Mouse (Mus musculus): ENCODE results near the gene Retn. TPM values are rescaled to one million over a fixed set of nuclear protein-coding genes. Genes with fewer than 3 reads are reported as not detected.
A peak's percentile ranks its signal among the peaks of the same experiment; 100 is the strongest.

Gene Retn
- polyA plus RNA-seq, 1 experiment from 2014 or later = 0.39 TPM

DNA sequence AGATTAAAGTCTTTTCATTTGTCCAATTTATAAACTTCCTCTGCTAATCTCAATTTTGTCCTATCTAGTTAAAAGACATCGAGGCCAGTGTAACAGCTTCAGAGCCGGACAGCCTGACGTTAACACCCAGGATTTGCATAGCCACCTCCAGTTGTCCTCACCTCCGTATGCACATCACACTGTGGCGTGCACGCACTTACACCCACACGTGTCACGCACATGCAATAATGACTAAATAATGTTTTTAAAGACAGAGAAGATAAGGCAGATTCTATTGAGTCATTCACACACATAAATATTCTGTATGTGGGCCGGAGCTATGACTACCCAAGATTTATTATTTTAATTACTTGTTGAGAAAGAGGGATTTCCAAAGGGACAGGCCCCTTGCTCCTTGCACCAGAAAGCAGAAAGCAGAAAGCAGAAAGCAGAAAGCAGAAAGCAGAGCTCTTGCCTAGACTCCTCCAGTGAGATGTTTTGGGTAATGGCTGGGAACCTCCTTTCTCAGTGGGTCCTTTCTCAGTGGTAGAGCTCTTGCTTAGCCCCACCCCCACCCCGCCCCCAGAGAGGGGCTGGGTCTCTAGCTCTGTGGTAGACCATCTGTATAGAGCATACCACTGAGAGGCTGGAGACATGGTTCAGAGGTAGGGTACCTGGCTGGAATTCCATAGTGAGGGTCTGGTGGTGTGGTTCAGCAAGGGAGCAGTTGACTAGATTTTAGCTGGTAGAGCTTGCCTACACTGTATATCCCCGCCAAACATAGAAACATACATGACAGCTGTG is 653 bp upstream of the Retn start:
- H3K36me3 ChIP-seq (replicated peaks; ENCODE audit: control insufficient read depth, insufficient read depth) = no peaks in the 10 kb centered on the region
- H3K9me3 ChIP-seq (ENCODE audit: control insufficient read depth, low read length) = no peaks in the 10 kb centered on the region
- no peak overlapping the region for H3K9ac ChIP-seq
- H3K4me3 ChIP-seq (replicated peaks; ENCODE audit: low read length) = no peak overlapping the region
- ATAC-seq (ENCODE audit: low FRiP score) = no peak
- H3K4me2 ChIP-seq (replicated peaks) = no peak overlapping the region
- H3K27me3 ChIP-seq (ENCODE audit: control insufficient read depth, insufficient read depth, low read length) = no peaks in the 10 kb centered on the region
- WGBS = 73% methylated on average over 11 of the region's 11 CpGs
- no peak for DNase-seq (ENCODE audit: low spot score)
- H3K4me1 ChIP-seq (replicated peaks; ENCODE audit: control insufficient read depth, insufficient read depth, low read length) = peaks cover 3% of the 10 kb centered on the region; the same call in 1 of the 2 replicates
- no peak overlapping the region for H3K27ac ChIP-seq

DNA sequence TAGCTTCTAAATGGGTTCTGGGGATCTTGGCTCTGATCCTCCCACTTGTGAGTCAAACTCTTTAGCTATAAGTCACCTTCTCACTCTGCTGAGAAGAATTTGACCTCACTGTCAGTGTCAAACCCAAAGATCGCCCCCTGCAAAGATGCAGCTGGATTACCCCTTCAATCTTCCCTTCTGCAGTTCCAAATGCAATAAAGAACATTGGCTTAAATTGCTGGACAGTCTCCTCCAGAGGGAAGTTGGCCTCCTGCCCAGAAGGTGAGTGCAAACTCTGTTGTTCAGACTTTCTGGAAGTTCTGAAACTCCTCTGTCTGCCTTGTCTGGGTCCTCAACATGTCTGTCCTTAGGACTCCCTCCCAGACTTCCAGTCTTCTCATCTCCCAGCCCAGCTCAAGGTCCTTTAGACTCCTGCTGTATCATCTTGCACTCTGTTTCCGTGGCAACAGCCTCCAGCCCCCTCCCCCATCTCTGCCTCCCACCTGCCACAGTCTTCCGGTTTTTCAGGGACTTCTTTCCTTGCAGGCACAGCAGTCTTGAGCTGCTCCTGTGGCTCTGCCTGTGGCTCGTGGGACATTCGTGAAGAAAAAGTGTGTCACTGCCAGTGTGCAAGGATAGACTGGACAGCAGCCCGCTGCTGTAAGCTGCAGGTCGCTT is 1.3 kb downstream of the Retn start:
- Histone ChIP-seq H3K4me2 (replicated peaks) (peak overlapping the region; percentile 30), H3K4me3 (replicated peaks; ENCODE audit: low read length) (no peak overlapping the region), H3K9me3 (ENCODE audit: control insufficient read depth, low read length) (no peaks in the 10 kb centered on the region), H3K27me3 (ENCODE audit: control insufficient read depth, insufficient read depth, low read length) (no peaks in the 10 kb centered on the region), H3K27ac (no peak overlapping the region), H3K4me1 (replicated peaks; ENCODE audit: control insufficient read depth, insufficient read depth, low read length) (peaks cover 3% of the 10 kb centered on the region; the same call in 1 of the 2 replicates), H3K36me3 (replicated peaks; ENCODE audit: control insufficient read depth, insufficient read depth) (no peaks in the 10 kb centered on the region), H3K9ac (peak overlapping the region; percentile 11; the same call in 1 of the 2 replicates)
- ATAC-seq (ENCODE audit: low FRiP score) = peak; percentile 27; the same call in 1 of the 2 replicates
- DNase-seq (ENCODE audit: low spot score) = no peak
- WGBS = 33% methylated on average over 7 of the region's 7 CpGs

DNA sequence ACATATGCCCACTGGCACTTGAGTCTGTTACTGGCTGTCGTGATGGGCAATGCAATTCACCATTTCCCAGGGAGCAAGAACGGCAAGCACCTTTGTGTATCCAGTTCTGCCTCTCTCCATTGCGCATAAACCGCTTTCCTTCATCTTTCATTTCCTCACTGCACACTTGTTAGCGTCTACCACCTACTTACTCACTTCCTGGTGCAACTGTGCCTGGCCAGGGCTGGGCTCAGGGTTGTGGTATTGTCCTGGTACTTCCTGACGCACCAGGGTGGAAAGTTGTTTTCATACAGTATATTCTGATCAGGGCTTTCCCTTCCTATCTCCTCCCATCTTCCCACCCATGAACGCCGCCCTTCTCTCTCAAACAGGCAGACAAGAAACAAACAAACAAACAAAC is 5.3 kb downstream of the Retn start:
- Histone ChIP-seq H3K9me3 (ENCODE audit: control insufficient read depth, low read length) (no peaks in the 10 kb centered on the region), H3K4me3 (replicated peaks; ENCODE audit: low read length) (no peak overlapping the region), H3K36me3 (replicated peaks; ENCODE audit: control insufficient read depth, insufficient read depth) (no peaks in the 10 kb centered on the region), H3K9ac (no peak overlapping the region), H3K4me1 (replicated peaks; ENCODE audit: control insufficient read depth, insufficient read depth, low read length) (peaks cover 3% of the 10 kb centered on the region; the same call in 1 of the 2 replicates), H3K27ac (no peak overlapping the region), H3K4me2 (replicated peaks) (no peak overlapping the region), H3K27me3 (ENCODE audit: control insufficient read depth, insufficient read depth, low read length) (no peaks in the 10 kb centered on the region)
- ATAC-seq (ENCODE audit: low FRiP score) (no peak), DNase-seq (ENCODE audit: low spot score) (no peak)
- WGBS = 81% methylated on average over 8 of the region's 8 CpGs

DNA sequence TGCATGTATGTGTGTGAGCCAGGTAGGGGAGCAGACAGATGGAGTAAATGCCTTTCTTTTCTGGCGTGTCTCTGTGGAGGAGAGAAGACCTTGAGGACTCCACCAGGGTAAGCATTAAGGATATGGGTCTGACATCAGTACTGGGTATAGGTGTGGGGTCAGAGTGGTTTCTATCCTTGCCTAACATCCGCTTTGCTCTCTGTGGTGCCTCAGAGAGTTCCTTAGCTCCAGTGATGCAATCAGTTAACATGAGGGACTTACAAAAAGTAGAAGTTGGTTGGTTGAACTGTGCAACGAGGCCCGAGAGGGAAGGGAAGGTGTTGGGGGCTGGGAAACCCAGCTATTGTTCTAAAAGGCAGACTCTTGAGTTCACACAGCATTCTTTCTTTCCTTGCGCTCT is 8.8 kb downstream of the Retn start:
- H3K9ac ChIP-seq = no peak overlapping the region
- H3K27ac ChIP-seq = no peak overlapping the region
- WGBS = 61% methylated on average over 5 of the region's 5 CpGs

DNA sequence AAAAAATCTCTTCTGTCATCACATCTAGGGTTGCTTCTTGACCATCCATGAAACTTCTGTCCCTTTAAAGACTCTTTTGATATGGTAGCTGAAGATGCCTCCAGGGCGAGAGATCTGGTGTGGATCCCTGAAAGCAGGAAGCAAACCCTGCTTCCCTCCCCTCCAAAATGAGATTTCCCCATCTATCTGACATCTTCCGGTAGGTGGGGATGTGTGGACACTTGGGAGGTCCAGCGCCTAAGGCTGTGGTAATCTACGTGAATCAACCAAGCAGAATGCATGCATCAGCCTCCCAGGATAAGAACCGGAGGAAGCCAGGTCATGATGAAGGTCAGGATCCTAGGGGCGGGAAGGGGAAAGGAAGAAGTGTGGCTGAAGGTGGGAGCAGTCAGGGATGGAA is 9.9 kb downstream of the Retn start, which contains the start of gene Mcemp1:
TSS of gene Mcemp1 (plus strand) at position 248 of the 400 bp plus-strand sequence.
- 83% methylated on average over 6 of the region's 6 CpGs for whole genome bisulfite sequencing
- H3K4me2 ChIP-seq (replicated peaks) = no peak within 1 kb of the TSS

More for the DNA sequence above, 8.8 kb downstream of the Retn start:
- Histone ChIP-seq H3K4me3 (replicated peaks; ENCODE audit: low read length) (no peak overlapping the region), H3K36me3 (replicated peaks; ENCODE audit: control insufficient read depth, insufficient read depth) (no peaks in the 10 kb centered on the region), H3K4me2 (replicated peaks) (no peak overlapping the region), H3K9me3 (ENCODE audit: control insufficient read depth, low read length) (no peaks in the 10 kb centered on the region), H3K27me3 (ENCODE audit: control insufficient read depth, insufficient read depth, low read length) (no peaks in the 10 kb centered on the region), H3K4me1 (replicated peaks; ENCODE audit: control insufficient read depth, insufficient read depth, low read length) (no peaks in the 10 kb centered on the region)
- ATAC-seq (ENCODE audit: low FRiP score) (no peak), DNase-seq (ENCODE audit: low spot score) (no peak)

DNA sequence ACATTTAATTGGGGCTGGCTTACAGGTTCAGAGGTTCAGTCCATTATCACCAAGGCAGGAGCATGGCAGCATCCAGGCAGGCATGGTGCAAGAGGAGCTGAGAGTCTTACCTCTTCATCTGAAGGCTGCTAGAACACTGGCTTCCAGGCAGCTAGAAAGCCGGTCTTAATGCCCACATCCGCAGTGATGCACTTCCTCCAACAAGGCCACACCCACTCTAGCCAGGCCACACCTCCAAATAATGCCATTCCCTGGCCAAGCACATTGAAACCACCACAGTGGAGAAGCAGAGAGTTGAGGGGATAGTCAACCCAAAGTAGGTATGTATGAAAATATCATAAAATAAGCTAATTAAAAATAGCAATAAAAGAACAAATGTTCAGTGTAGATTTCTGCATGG is 14.8 kb downstream of the Retn start:
- Histone ChIP-seq H3K36me3 (replicated peaks; ENCODE audit: control insufficient read depth, insufficient read depth) (no peaks in the 10 kb centered on the region), H3K27me3 (ENCODE audit: control insufficient read depth, insufficient read depth, low read length) (no peaks in the 10 kb centered on the region), H3K9me3 (ENCODE audit: control insufficient read depth, low read length) (no peaks in the 10 kb centered on the region), H3K27ac (no peak overlapping the region), H3K4me3 (replicated peaks; ENCODE audit: low read length) (no peak overlapping the region), H3K9ac (no peak overlapping the region), H3K4me2 (replicated peaks) (no peak overlapping the region), H3K4me1 (replicated peaks; ENCODE audit: control insufficient read depth, insufficient read depth, low read length) (no peaks in the 10 kb centered on the region)
- ATAC-seq (ENCODE audit: low FRiP score) (no peak), DNase-seq (ENCODE audit: low spot score) (no peak)
- WGBS = 87% methylated on average over 2 of the region's 2 CpGs

More for the DNA sequence above, 9.9 kb downstream of the Retn start, which contains the start of gene Mcemp1:
- H3K36me3 ChIP-seq (replicated peaks; ENCODE audit: control insufficient read depth, insufficient read depth) = no peaks in the 10 kb centered on the region
- H3K9ac ChIP-seq = no peak within 1 kb of the TSS
- no peak for ATAC-seq (ENCODE audit: low FRiP score)
- H3K9me3 ChIP-seq (ENCODE audit: control insufficient read depth, low read length) = no peaks in the 10 kb centered on the region
- no peak for DNase-seq (ENCODE audit: low spot score)
- H3K4me1 ChIP-seq (replicated peaks; ENCODE audit: control insufficient read depth, insufficient read depth, low read length) = no peaks in the 10 kb centered on the region
- no peaks in the 10 kb centered on the region for H3K27me3 ChIP-seq (ENCODE audit: control insufficient read depth, insufficient read depth, low read length)
- H3K4me3 ChIP-seq (replicated peaks; ENCODE audit: low read length) = no peak within 1 kb of the TSS
- no peak within 1 kb of the TSS for H3K27ac ChIP-seq

DNA sequence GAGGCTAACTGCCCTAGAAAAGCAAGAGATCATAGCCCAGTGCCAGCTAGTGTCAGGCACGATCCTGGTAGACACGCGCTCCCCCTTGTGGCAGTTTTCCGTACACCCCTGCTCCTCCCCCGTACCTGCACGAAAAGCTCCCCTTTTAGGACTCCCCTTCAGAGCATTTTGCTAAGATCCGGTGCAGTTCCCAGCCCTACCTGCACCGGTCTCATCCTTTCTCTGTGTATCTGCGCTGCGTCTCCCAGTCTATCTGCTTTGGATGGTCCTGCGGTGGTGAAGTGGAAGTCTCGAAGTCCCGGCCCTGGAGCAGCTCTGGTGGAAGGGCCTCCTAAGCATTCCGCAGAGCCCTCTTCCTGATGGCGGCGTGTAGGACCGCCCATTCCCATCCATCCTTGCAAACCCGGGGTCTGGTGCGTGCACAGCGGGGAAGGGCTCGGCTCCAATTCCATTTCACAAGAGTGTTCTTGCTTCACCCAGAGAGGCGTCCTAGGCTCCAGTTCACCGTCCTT is 16.5 kb downstream of the Retn start, which contains the start of gene Fcor:
TSS of gene Fcor (minus strand) at position 383 of the 512 bp plus-strand sequence.
- peak within 1 kb of the TSS; percentile 62 for H3K4me2 ChIP-seq (replicated peaks)
- H3K36me3 ChIP-seq (replicated peaks; ENCODE audit: control insufficient read depth, insufficient read depth) = no peaks in the 10 kb centered on the region
- DNase-seq (ENCODE audit: low spot score) (peak; percentile 84), ATAC-seq (ENCODE audit: low FRiP score) (peak; percentile 88)
- no peaks in the 10 kb centered on the region for H3K4me1 ChIP-seq (replicated peaks; ENCODE audit: control insufficient read depth, insufficient read depth, low read length)
- 0% methylated on average over 23 of the region's 23 CpGs for WGBS
- peak within 1 kb of the TSS; percentile 37 for H3K4me3 ChIP-seq (replicated peaks; ENCODE audit: low read length)
- H3K27ac ChIP-seq = peak within 1 kb of the TSS; percentile 78
- H3K9me3 ChIP-seq (ENCODE audit: control insufficient read depth, low read length) = no peaks in the 10 kb centered on the region
- no peaks in the 10 kb centered on the region for H3K27me3 ChIP-seq (ENCODE audit: control insufficient read depth, insufficient read depth, low read length)
- peak within 1 kb of the TSS; percentile 54 for H3K9ac ChIP-seq

DNA sequence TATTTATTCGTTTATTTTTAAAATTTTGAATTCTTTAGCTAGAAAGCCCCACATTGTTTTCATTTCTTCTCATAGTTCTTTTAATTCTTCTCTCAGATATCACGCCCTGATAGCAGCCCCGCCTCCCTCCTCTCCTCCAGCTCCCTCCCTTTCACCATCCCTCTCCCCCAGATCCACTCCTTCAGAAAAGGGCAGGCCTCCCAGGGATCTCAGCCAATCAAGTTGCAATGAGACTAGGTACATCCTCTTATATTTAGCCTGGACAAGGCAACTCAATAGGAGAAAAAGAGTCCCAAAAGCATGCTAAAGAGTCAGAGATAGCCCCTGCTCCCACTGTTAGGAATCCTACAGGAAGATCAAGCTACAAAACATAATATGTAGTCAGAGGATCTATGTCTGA is 19.1 kb downstream of the Retn start:
- no peak for DNase-seq (ENCODE audit: low spot score)
- Histone ChIP-seq H3K4me3 (replicated peaks; ENCODE audit: low read length) (no peak overlapping the region), H3K9ac (no peak overlapping the region), H3K4me2 (replicated peaks) (no peak overlapping the region), H3K36me3 (replicated peaks; ENCODE audit: control insufficient read depth, insufficient read depth) (peaks cover 10% of the 10 kb centered on the region), H3K9me3 (ENCODE audit: control insufficient read depth, low read length) (no peaks in the 10 kb centered on the region), H3K4me1 (replicated peaks; ENCODE audit: control insufficient read depth, insufficient read depth, low read length) (peaks cover 11% of the 10 kb centered on the region), H3K27me3 (ENCODE audit: control insufficient read depth, insufficient read depth, low read length) (no peaks in the 10 kb centered on the region), H3K27ac (no peak overlapping the region)
- no peak for ATAC-seq (ENCODE audit: low FRiP score)
- WGBS = 51% methylated on average over 3 of the region's 3 CpGs
